Mouse (Mus musculus): ENCODE results near the gene Nsf. TPM values are rescaled to one million over a fixed set of nuclear protein-coding genes. Genes with fewer than 3 reads are reported as not detected.

The Nsf gene
- total RNA-seq, 2 experiments from 2014 or later, result 36.0 to 37.8 TPM

DNA sequence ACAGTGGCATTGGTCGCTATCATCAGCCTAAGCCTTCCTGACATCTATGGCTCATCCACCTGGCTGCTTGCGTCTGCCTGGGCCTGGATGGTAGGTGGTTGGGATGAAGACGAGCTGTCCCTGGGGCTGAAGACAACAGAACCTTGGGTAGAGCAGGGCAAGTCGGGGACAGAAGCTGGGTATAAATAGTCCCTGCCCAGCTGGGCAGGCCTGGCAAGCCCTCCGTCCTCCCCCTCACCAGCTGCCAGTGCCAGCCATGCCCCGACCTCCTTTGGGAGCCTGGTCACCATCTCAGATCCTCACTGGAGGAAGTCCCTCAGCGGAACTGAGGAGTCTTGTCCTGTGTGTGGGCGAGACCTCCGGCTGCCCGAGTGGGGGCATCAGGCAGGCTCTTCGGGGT lies 149.7 kb downstream of the Nsf start:
- no peak for DNase-seq
- intact Hi-C loops (cut with DNase I), result no loop called here

DNA sequence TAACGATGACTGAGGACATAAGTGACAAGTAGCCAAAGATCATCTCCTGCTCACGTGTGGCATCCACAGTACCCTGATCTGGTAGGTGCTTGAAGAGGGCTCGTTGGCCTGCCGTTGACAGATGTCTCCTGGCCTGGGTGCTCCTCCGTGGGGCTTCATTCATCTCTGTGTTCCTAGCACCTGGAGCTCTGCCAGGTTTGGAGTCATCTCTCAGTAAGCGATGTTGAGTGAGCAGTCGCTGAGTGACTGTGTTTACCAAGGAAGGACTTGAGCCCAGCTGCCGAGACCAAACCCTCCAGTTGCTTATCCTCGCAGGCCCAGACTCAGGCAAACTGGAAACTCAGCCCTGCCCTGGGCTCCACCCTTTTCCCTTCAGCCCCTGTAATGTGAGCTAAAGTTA lies 152.7 kb downstream of the Nsf start:
- intact Hi-C loops (cut with DNase I), result no loop called here
- no peak for DNase-seq

DNA sequence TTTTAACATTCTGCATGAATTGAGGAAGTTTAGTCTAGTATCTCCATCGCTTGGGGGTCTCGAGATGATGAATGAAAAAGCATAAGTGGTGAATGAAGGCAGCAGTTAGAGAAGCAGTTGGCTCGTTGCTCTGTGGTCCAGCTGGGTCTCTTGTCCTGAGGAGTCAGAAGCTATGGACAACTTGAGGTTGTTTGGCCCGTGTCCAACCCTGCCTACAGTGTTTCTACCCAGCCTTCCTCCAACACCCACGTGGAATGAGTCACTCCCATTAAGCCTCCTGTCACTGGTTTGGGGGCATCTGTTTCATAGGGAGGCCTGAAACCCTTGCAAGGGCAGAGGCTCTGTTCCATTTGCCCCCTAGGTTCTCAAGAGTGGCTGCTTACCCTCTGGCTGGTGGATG lies 163.9 kb downstream of the Nsf start:
- intact Hi-C loops (cut with DNase I), result no loop called here
- no peak for DNase-seq

DNA sequence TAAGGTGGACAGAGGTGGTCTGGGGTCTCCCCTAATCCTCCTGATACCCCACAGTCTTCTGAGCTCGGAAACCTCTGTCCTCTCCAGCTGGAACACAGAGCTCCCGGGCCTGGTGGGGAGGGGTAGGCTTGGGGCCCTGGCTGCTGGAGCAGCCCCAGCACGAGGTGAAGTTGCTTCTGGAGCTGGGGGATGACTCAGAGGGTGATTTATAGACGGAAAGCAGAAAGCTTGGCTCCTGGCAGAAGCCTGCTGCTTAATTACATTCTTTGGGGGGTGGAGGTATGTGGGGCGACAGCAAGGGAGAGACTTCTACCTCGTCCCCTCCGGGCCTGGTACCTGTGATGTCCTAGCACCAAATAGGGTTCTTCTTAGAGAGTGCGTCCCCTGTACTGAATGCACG lies 173.7 kb downstream of the Nsf start:
- intact Hi-C loops (cut with DNase I), result no loop called here
- no peak for DNase-seq

DNA sequence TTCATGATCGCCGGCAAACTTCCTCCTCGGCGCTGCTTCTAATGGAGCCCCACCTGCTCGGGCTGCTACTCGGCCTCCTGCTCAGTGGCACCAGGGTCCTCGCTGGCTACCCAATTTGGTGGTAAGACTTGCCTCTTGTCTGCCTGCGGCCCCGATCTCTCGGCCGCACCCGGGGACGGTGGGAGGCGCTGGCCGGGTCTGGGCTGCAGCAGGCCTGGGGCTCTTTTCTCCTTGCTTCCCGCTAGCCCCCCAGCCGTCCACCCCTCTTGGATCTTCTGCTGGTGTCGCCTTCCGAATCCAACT lies 179.7 kb downstream of the Nsf start:
- DNase-seq, result no peak
- intact Hi-C loops (cut with DNase I), result no loop called here

DNA sequence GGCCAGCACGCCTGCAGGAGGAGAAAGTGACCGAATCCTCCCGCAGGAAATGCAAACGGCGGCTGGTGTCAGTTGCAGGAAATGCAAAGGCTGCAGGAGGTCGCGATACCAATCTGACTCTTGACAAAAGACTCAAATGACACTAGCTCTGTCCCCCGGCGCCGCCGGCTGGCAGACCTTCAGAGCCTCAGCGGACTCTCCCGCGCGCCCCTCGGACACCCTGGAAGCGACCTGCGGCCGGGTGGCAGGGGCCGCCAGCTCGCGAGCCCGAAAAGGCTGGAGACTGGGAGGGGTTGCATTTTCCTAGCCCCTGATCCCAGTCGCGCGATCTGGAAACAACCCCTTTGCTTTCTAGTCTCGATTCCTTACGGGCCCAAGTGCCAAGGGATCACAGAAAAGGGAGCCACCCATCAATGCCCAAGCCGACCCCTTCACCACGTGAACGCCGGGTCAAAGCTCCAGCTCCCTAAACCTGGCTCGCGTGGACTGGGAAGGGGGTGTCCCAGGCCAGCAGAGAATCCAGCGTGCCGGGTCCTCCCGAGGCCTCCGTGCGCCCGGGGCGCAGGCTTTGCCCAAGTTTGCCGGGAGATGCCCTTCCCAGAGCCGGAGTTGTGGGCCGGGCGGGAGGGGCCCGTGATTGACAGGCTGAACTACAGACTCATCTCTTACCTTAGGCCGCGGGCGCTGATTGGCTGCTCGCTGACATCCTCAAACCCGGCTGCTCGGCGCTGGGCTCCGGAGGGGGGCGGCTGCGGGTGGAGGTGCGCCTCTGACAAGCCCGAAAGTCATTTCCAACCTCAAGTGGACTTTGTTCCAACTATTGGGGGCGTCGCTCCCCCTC lies 180.2 kb downstream of the Nsf start, which contains the start of gene Wnt3:
Gene Wnt3 (plus strand): TSS at position 764 of the 841 bp plus-strand sequence.
- no peak for DNase-seq
- intact Hi-C loops (cut with DNase I), result no loop called here

DNA sequence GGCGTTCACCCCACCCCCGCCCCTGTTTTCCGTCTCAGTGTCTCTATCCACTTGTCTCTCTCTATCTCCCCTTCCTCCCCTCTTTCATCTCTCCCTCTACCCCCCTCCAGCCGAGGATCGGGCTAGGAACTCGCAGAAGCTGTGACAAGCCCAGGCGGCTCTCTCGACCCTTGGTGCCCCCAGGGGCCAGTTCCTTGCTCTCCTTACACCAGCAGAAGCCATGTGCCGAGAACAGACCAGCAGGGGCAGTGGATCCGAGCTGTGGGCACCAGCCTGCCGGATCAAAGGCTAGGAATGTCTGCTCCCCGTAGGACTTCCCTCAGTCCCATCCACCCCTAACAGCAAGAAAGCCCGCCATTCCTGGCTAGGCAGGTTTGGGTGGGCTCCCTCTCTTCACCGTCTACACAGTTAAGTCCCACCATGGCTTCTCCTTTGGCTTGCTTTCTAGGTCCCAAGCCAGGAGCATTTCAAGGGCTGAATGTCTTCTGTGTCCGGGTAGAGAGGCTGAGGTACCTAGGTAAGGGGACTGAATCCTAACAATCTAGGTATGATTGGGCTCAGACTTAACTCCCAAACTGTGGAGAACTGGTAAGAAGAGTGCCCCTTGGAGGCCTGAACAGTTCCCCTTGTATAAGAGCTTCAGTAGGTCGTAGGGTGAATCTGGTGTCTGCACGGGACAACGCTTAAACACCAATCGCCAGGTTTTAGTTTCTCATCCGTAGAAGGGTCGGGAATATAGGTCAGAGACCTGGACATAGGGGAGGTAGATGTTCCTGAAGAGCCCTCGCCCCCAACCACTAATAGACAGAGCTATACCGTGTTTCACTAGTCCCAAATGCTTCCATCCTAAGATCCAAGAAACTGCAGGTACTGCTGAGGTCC lies 181.1 kb downstream of the Nsf start:
- no peak for DNase-seq
- intact Hi-C loops (cut with DNase I), result no loop called here

Other genes starting within 250 kb of the Nsf start
- under 1 TPM; 0.80 to 0.84 TPM for gene Wnt9b, start 204.2 kb downstream of the Nsf start, total RNA-seq (2021)
- not detected for gene Wnt3, start 179.9 kb downstream of the Nsf start, total RNA-seq (2021)
- gene Arf2, start 12.7 kb upstream of the Nsf start, total RNA-seq (2021), result 10 to 100 TPM; 40.6 to 44.6 TPM
- gene Crhr1, start 178.8 kb upstream of the Nsf start, total RNA-seq (2021), result not detected
- not detected for gene Sppl2c, start 232.3 kb upstream of the Nsf start, total RNA-seq (2021)

All from heart, postnatal 14 days (tissue).